Mouse (Mus musculus): ENCODE measurements at regions not wholly inside any gene's neighbourhood (a gene's known extent, or its start where the extent isn't known, plus 50 kb on each side); places are given as distances from the start of the nearest gene placed in this dataset.
"Not testable (repeated sequence)": the region's sequence is repeated elsewhere in the genome, so short reads cannot be mapped to it uniquely, and the experiment has no call there.

DNA sequence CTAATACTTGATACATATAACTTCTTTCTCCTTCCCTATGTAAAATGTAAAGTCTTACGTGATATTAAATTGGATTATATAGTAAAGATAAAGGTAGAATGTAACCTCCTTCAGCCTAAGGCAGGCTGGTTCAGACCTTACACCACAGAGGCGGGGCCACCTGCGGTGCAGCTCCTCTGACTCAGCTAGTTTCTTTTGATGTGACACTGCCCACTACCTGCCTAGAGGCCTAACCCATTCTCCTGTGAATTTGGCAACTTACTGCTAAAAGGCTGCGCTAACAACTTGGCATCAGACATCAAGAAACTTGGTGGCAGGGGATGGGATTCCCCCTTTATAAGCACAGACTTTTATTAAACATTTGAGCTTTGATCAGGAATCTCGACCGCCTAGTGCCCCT lies 74.5 kb downstream of the Aasdhppt start:
- DNase-seq (ENCODE audit: low spot score in 2 of 2): no peak

DNA sequence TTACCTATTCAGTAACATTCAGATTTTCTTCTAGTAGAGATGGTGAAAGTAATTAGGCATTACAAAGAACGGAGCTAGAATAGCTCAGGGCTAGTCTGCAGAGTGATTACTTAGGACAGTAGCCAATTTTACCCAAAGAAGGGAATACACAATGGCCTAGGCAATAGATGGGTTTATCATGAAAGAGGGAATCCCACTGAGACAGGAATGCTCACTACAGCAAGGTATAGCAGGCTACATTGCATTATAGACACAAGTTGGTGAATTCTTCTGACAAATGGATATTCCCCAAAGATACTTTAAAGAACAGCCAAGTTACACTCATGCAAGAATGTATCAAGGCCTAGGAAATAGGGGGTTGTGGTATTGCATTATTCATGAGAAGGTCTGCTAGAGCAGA lies 94.7 kb downstream of the Aasdhppt start:
- DNase-seq (ENCODE audit: low spot score in 2 of 2): not testable (repeated sequence)

DNA sequence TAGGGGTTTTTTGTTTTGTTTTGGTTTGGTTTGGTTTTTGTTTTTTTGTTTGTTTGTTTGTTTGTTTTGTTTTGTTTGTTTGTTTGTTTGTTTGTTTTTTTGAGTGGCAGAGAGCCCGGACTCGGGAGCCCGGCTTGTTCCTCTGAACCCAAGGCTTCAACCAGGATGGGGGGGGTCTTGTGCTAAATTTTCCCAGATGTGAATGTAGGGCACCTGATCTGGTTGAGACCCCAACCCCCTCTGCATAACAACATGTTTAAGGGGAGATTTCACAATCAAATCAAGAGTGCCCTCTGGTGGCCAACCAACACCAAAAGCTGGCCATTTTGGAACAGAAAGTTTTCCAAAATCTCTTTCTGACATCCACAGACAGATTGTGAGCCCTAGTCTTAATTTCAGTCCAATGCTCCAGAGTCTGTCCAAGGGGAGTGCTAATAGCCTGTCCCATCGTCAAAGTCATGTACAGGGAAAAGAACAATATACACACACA lies 99.2 kb downstream of the Aasdhppt start:
- DNase-seq (ENCODE audit: low spot score in 2 of 2): peak in 1 of 2 experiments; percentile 8

DNA sequence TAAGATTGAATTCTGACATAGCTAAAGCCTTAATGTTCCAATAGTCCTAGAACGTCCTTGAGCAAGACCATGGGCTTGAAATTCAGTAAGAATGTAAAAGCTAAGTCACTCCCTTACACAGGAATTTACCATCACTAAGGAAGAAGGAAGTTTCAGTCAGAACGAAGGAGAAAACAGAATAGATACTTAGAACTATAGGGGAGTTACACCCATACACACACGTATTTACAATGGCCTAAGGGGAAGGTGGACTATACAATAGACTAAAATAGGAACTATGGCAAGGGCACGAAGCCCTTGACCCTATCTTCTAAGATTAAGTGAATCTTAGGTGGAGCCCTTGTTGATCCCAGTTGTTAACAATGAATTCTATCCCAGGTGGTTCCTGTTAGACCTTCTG lies 116.5 kb downstream of the Aasdhppt start:
- DNase-seq (ENCODE audit: low spot score in 2 of 2): not testable (repeated sequence)

DNA sequence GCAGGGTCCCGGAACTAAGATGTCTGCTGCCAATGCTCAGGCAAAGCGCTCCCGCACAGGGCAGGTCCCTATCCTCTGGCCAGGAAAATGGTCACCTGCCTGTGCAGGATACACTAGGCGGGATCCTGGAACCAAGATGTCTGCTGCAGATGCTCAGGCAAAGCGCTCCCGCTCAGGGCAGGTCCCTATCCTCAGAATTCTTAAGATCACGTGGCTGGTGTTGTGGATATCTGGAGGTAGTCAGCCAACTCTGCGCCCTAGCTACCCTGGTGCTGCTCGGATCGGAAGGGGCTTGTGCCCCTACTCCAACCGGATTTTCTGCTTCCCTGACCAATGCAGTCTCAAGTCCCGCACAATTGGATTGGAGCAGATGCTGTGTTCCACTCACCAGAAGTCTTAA lies 153.3 kb downstream of the Aasdhppt start:
- DNase-seq (ENCODE audit: low spot score in 2 of 2): not testable (repeated sequence)

DNA sequence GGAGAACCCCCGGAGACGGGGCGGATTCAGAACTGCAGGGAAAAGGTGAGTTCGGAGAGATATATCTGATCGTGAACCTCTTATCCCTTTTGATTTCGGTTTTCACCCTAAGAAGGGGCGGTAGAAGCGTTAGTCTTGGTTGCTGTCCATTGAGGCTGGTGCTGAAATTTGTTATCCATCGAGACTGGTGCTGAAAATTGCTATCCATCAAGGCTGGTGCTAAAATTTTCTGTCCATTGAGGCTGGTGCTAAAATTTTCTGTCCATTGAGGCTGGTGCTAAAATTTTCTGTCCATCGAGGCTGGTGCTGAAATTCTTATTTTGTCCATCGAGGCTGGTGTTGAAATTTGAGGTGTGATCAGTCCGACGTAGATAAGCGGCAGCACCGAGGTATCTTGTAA lies 170.4 kb downstream of the Aasdhppt start:
- not testable (repeated sequence) for DNase-seq (ENCODE audit: low spot score in 2 of 2)

DNA sequence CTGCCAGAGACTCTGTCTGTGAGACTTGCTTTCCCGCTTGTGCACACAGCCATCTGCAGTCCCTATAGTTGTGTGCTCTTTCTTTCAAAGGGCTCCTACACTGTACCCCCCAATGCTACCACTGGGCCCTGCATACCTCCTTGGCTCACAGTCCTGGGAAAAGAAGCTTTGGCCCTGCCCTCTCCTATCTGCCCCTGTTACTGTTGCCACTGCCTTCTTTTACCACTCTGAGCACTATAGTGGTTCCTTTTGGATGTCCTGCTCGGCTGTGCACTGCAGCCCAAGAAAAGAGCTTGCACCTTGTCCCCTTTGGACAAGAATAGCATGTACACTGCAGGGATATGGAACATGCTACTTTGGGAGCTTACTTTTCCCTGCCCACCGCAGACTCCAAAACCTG lies 216.8 kb downstream of the Aasdhppt start:
- DNase-seq (ENCODE audit: low spot score in 2 of 2): no peak

DNA sequence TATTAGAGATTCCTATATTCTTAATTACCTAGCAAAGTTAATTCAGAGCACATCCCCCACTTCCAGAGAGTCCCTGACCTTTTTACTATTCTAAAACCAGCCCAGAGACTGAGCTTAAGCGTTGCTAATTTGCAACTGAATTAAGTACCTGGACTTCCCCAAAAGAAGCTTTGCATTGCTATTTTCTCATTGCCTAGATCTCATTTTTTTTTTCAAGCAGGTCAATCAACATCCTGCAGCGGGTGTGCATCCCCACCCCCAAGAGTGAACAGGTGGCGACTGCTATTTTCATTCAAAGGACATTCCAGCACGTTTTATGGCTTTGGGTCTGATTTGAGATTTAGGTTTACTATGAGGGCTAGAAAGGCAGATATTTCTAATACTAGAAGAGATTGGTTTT lies 226.6 kb downstream of the Aasdhppt start:
- not testable (repeated sequence) for DNase-seq (ENCODE audit: low spot score in 2 of 2)

DNA sequence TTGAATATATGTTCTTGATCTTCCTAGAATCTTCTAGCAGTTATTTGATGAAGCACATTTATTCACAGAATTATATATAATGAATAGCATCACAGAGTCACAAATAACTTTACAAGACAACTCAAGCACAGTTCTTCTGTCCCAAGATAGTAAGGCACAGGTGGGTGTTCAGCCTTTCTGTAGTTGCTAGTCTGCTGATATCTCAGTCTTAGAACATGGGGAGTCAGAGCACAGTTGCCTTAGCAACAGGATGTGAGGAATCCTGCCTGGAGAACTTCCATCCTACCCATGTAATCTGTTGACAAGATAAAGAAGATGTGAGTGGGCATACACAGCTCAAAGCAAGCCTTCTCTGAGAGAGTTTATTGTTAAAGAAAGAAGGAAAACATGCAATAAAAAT lies 248.2 kb downstream of the Aasdhppt start:
- no peak for DNase-seq (ENCODE audit: low spot score in 2 of 2)

DNA sequence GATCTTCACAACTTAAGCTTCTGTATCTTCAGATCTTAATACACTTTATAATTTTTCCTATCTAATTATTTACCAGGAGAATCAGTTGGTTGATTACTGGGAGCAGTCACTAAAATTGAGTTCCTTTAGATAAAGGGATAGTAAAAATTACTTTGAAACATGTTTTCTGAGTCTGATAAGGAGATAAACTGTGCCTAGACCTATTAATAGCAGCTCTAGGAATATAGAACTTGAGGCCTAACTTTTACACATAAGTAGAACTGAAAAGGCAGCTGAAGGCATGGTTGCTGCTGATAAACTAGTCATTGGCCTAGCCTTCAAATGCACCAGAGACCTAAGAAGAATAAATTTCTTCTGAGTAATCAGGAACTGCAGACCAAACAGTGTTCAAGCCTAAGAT lies 260.5 kb downstream of the Aasdhppt start:
- DNase-seq (ENCODE audit: low spot score in 2 of 2): no peak

DNA sequence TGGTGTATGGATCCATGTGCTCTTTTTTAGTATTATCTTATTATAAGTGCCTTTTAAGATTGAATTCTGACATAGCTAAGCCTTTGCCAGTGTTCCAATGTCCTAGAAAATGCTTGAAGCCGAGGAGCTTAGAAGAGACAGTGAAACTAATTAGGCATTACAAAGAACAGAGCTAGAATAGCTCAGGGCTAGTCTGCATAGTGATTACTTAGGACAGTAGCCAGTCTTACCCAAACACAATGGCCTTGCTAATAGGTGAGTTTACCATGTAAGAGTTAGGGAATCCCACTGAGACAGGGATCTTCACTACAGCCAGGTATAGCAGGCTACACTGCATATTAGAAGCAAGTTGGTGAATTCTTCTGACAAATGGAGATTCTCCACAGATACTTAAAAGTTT lies 261.6 kb downstream of the Aasdhppt start:
- DNase-seq (ENCODE audit: low spot score in 2 of 2): not testable (repeated sequence)

DNA sequence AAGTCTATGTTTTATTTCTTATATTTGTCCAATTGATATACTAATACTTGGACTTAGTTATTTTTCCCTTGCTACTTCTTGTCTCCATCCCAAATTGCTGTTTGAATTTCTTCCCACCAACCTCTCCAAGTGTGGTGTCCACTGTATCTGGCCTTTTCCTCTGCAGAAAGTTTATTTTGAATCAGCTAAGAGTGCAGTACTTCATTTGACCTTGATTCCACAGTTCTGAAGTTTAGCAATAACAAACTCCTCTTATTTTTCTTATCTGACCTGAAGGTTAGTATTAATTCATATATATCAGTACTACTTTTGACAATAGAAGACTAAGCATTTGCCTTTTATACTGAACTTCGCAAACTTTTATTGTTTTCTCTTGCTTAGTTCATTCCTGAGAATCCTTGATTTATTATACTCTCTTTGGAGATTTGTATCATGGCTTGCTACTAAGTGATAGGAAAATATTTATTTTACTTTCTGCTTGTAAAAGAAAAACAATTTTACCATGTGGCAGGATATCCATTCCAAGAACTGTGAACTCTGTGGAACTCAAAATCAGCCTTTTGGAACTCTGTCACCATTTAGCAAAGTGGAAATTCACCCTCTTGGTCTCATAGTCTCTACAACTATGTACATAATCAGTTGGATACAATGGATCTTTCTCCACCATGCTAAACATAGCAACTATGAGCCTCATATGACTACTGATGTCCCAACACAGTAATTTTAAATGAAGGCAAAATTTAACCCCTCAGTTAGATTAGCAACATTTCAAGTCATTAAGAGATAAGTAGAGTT lies 268.2 kb downstream of the Aasdhppt start:
- no peak for DNase-seq (ENCODE audit: low spot score in 2 of 2)

DNA sequence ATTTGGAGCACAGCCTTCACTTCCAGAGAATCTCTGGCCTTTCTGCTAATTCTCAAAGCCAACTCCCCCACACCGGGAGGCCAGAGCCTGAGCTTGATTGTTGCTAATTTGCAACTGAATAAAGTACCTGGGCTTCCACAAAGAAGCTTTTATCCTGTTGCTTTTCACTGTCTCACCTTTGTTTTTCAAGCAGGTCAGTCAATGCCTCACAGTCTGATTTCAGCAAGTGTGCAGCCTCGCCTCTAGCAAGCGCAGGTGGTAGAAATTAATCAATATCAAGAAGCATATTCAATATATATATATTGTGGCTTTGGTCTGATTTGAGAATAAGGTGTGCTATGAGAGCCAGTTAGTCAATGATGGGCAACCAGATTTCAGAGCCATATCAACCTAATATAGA lies 282.1 kb downstream of the Aasdhppt start:
- not testable (repeated sequence) for DNase-seq (ENCODE audit: low spot score in 2 of 2)

DNA sequence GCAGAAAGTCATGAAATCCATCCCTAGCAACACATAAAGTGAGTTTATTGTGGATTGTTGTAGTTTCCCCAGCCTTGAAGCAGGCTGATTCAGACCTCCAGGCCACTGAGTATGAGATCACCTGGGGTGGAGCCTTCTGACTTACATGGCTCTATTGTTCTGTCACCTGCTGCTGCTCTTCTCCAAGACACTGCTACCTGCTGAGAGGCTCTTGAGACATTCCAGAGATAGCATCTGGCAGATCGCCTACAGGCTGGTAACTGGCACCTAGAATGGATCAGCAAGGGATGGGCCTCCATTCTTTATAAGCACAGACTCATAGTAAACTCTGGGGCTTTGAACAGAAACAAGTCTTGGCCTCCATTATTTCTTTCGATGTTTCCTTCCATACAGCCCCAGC lies 289.2 kb downstream of the Aasdhppt start:
- no peak for DNase-seq (ENCODE audit: low spot score in 2 of 2)

DNA sequence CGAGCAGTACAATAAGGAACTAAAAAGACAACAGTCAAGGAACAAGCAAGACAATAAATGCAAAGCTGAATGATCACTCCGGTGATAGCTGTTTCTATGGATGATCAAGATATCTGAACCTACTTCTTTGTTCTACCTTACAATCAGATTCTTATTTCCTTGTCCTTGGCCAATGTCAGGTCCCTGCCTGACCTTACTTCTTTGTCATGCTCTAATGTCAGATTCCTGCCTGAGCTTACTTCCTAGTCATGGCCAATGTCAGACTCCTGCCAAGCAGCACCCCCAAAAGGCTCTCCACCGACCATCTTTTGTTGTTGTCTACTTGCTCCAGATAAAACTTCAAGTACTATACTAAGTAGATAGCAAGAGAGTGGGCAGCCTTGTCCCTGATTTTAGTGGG lies 312.6 kb downstream of the Aasdhppt start:
- no peak for DNase-seq (ENCODE audit: low spot score in 2 of 2)

DNA sequence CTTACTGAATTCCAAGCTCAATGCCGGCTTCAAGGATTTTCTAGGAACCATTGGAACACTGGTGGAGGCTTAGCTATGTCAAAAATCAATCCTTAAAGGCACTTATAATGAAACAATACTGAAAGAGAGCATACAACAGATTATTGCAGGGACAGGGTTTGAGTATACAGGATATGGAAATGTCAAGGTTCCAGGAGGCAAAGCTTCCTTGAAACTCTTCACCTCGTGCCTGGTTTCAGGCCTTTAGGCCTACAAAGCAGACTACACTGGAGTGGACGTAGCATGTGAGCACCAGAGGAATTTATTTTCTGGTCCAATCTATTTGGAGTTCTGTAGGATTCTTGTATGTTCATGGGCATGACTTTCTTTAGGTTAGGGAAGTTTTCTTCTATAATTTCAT lies 320.9 kb downstream of the Aasdhppt start:
- DNase-seq (ENCODE audit: low spot score in 2 of 2): not testable (repeated sequence)

DNA sequence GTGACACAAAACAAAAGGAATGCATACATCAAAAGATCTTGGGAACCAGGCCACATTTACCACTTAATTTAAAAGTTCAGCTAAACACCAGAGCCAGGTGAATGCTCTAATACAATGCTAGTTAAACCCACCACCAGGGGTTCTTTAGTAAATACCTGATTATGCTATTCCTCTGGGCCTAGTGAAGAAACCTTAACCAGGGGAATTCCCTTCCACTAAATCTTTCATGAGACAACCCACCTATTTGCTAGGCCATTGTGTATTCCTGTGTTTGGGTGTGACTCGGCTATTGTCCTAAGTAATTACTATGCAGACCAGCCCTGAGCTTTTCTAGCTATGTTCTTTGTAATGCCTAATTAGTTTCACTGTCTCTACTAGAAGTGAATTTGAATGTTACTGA lies 321.3 kb downstream of the Aasdhppt start:
- DNase-seq (ENCODE audit: low spot score in 2 of 2): not testable (repeated sequence)
